Mouse (Mus musculus) bone marrow macrophage, adult 2 months (primary cell): ENCODE data around the gene Ttc21b.

ENCODE experiments used
- CTCF ChIP-seq: IDR thresholded peaks from 2 replicates; pipeline ENCODE4 v1.5.1; 2012; ENCODE audit warnings: low read depth, mild to moderate bottlenecking, low read length, moderate library complexity
- POLR2A ChIP-seq: IDR thresholded peaks from 2 replicates; pipeline ENCODE4 v1.6.1; 2012; ENCODE audit warnings: mild to moderate bottlenecking, low read depth, low read length, borderline replicate concordance

DNA sequence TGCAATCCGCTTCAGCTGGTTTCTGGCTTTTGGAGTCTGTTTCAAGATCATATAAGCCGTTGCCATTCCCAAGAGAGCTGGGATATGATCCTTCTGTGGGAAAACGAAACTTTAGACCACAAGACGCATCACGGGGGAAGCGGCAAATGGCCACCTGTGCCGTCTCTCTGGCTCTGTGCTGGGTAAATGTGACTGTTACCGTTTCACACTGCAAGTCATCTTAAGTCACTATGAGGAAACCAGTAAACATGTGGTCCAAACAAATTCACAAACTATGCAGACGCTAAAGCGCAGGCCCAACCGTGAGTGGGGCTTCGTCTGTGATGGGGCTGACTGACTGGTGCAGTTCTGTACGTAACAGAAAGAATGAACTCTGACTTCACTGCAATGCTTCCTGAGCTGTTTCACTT, 64.7 kb downstream of the Ttc21b start:
- no peak for TF ChIP-seq POLR2A
- TF ChIP-seq CTCF, result no peak
